Comparison of ENCODE assay signal across 13 mouse cellular contexts in genomic region chr1:72778789-72779188, GRCm38 (mm10). TPM values are rescaled to one million over a fixed set of nuclear protein-coding genes. Genes with fewer than 3 reads are reported as not detected.
DNase-seq lines count a peak whose midpoint lies in the region; ATAC-seq and TF ChIP-seq lines count a peak whose summit lies in the region.
"Had no signal": no experiment of that assay in that cellular context is flagged by ENCODE, and none has a peak within 500 bp of the region (broad histone marks: within the 10 kb centered on the region; RNA-seq: fewer than 3 reads in every experiment).

No protein-coding gene starts in this region.

- H3K27me3 ChIP-seq in hindbrain, embryonic 10.5 days (ENCODE audit: insufficient read depth, poor library complexity, severe bottlenecking): no peaks in the 10 kb centered on the region
- H3K27me3 ChIP-seq in hindbrain, embryonic 11.5 days (ENCODE audit: control insufficient read depth, insufficient read depth, low read length): no peaks in the 10 kb centered on the region
- H3K27me3 ChIP-seq in ES-Bruce4 (ENCODE audit: control insufficient read depth, insufficient read depth, low read length, poor library complexity, severe bottlenecking): no peaks in the 10 kb centered on the region
- H3K27me3 ChIP-seq in limb, embryonic 13.5 days: no peaks in the 10 kb centered on the region
- H3K27me3 ChIP-seq: liver, embryonic 13.5 days had no signal

- intact Hi-C loops in left cerebral cortex, postnatal 4 days (cut with DNase I): no loop called here
- intact Hi-C loops in heart, postnatal 10 days (cut with DNase I): no loop called here

- TF ChIP-seq EP300 in ES-Bruce4 (IDR thresholded peaks at IDR 0.05; ENCODE audit: insufficient read depth, low read depth, low read length): peak; percentile 14; the same call in 1 of the 2 replicates

- no peak overlapping the region for H3K9ac ChIP-seq in hindbrain, embryonic 11.5 days (ENCODE audit: low read depth, low read length)
- no peak overlapping the region for H3K9ac ChIP-seq in ES-Bruce4 (ENCODE audit: low read depth, poor library complexity, severe bottlenecking)
- H3K9ac ChIP-seq in limb, embryonic 13.5 days: no peak overlapping the region
- H3K9ac ChIP-seq: hindbrain, embryonic 14.5 days; liver, embryonic 13.5 days had no signal

- H3K4me2 ChIP-seq in hindbrain, embryonic 11.5 days (replicated peaks; ENCODE audit: low read depth, low read length): no peak overlapping the region
- no peak overlapping the region for H3K4me2 ChIP-seq in limb, embryonic 13.5 days (replicated peaks)
- H3K4me2 ChIP-seq: hindbrain, embryonic 14.5 days; liver, embryonic 13.5 days had no signal

- 0 out of 2 replicates have a peak overlapping the region, but pooled peaks have one; percentile 9 for H3K27ac ChIP-seq in hindbrain, embryonic 10.5 days
- H3K27ac ChIP-seq in hindbrain, embryonic 11.5 days (ENCODE audit: low read depth, low read length): no peak overlapping the region
- peak overlapping the region; percentile 84 for H3K27ac ChIP-seq in ES-Bruce4 (ENCODE audit: insufficient read depth, low read length)
- 0 out of 2 replicates have a peak overlapping the region, but pooled peaks have one; percentile 0 for H3K27ac ChIP-seq in limb, embryonic 13.5 days
- H3K27ac ChIP-seq: hindbrain, embryonic 14.5 days; liver, embryonic 13.5 days had no signal

- H3K9me3 ChIP-seq in hindbrain, embryonic 10.5 days: no peaks in the 10 kb centered on the region
- H3K9me3 ChIP-seq in hindbrain, embryonic 11.5 days (ENCODE audit: control insufficient read depth, low read length): no peaks in the 10 kb centered on the region
- no peaks in the 10 kb centered on the region for H3K9me3 ChIP-seq in ES-Bruce4 (replicated peaks; ENCODE audit: control insufficient read depth, insufficient read depth, low read length, poor library complexity, severe bottlenecking)
- no peaks in the 10 kb centered on the region for H3K9me3 ChIP-seq in limb, embryonic 13.5 days
- H3K9me3 ChIP-seq: liver, embryonic 13.5 days had no signal

- TF ChIP-seq CTCF in ES-Bruce4 (IDR thresholded peaks at IDR 0.05; ENCODE audit: low read depth, low read length): no peak

- no peak overlapping the region for H3K4me3 ChIP-seq in hindbrain, embryonic 10.5 days
- H3K4me3 ChIP-seq in hindbrain, embryonic 11.5 days (ENCODE audit: low read depth, low read length): no peak overlapping the region
- no peak overlapping the region for H3K4me3 ChIP-seq in ES-Bruce4 (ENCODE audit: low read depth, low read length)
- H3K4me3 ChIP-seq in limb, embryonic 13.5 days: no peak overlapping the region
- H3K4me3 ChIP-seq: liver, embryonic 13.5 days had no signal

- no peak for ATAC-seq in hindbrain, embryonic 11.5 days (ENCODE audit: low FRiP score)
- 0 out of 2 replicates have a peak, but pooled peaks have one; percentile 51 for ATAC-seq in limb, embryonic 13.5 days (ENCODE audit: low FRiP score, low read depth)
- ATAC-seq: forebrain, embryonic 16.5 days had no signal

- H3K4me1 ChIP-seq in hindbrain, embryonic 10.5 days (replicated peaks): peaks cover 27% of the 10 kb centered on the region
- H3K4me1 ChIP-seq in hindbrain, embryonic 11.5 days (replicated peaks; ENCODE audit: control insufficient read depth, insufficient read depth, low read length): no peaks in the 10 kb centered on the region
- H3K4me1 ChIP-seq in ES-Bruce4 (ENCODE audit: control insufficient read depth, insufficient read depth, low read length): peaks cover 3% of the 10 kb centered on the region
- H3K4me1 ChIP-seq in limb, embryonic 13.5 days: peaks cover 16% of the 10 kb centered on the region

- 21% methylated on average over 6 of the region's 6 CpGs for WGBS in hindbrain, embryonic 10.5 days
- 26% methylated on average over 6 of the region's 6 CpGs for WGBS in hindbrain, embryonic 11.5 days
- 33% methylated on average over 6 of the region's 6 CpGs for WGBS in limb, embryonic 13.5 days

- H3K36me3 ChIP-seq in hindbrain, embryonic 10.5 days: no peaks in the 10 kb centered on the region
- H3K36me3 ChIP-seq in hindbrain, embryonic 11.5 days (ENCODE audit: control insufficient read depth, insufficient read depth, low read length): no peaks in the 10 kb centered on the region
- no peaks in the 10 kb centered on the region for H3K36me3 ChIP-seq in ES-Bruce4 (ENCODE audit: control insufficient read depth, insufficient read depth, low read length, poor library complexity, severe bottlenecking)
- H3K36me3 ChIP-seq in limb, embryonic 13.5 days: no peaks in the 10 kb centered on the region
- H3K36me3 ChIP-seq: liver, embryonic 13.5 days had no signal

- no peak for TF ChIP-seq POLR2A in ES-Bruce4 (IDR thresholded peaks at IDR 0.05; ENCODE audit: insufficient read depth, low read length)

- no peak for DNase-seq in hindbrain, embryonic 10.5 days (ENCODE audit: low spot score)
- no peak for DNase-seq in hindbrain, embryonic 11.5 days (ENCODE audit: low spot score)
- peak; percentile 27 for DNase-seq in embryo, embryonic 9.5 days (ENCODE audit: extremely low spot score)
- no peak for DNase-seq in left cerebral cortex, postnatal 4 days
- no peak for DNase-seq in right cerebral cortex, adult 18-20 months
- no peak for DNase-seq in heart, postnatal 10 days
- DNase-seq: cerebellum, postnatal 25 days; heart, adult 11 months; liver, embryonic 13.5 days had no signal

RNA-seq across cellular contexts. Expression of gene Igfbp2, which starts 45.5 kb away (rescaled TPM):
- polyA plus RNA-seq in hindbrain, embryonic 10.5 days (2016; fragmentation: Nextera tagmentation; extraction: Ambion mirVana): 493 and 750 TPM in 2 replicates
- 521 and 561 TPM in 2 replicates for polyA plus RNA-seq in hindbrain, embryonic 11.5 days (2014; fragmentation: Nextera tagmentation; extraction: Ambion mirVana)
- polyA plus RNA-seq in ES-Bruce4 (2011; ENCODE audit: insufficient read depth, insufficient read length, low read depth, missing spikeins): 537 and 588 TPM in 2 replicates
- polyA plus RNA-seq in limb, embryonic 13.5 days (2015; fragmentation: Nextera tagmentation; extraction: Ambion mirVana): 344 and 367 TPM in 2 replicates
- total RNA-seq in left cerebral cortex, postnatal 4 days (2021): 100 to 1,000 TPM; 157 to 158 TPM
- total RNA-seq in heart, postnatal 10 days (2021): 1 to 10 TPM in 1 of 2 experiments, under 1 TPM in 1; 0.86 to 2.1 TPM
